In genomic region chr9:120027401-120028151, GRCm38 (mm10) we compare ENCODE assay signal across 8 mouse cellular contexts. TPM values are rescaled to one million over a fixed set of nuclear protein-coding genes. Genes with fewer than 3 reads are reported as not detected.
DNase-seq lines count a peak whose midpoint lies in the region; ATAC-seq lines count a peak whose summit lies in the region.

No protein-coding gene starts in this region.

- no peaks in the 10 kb centered on the region for H3K36me3 ChIP-seq in midbrain, embryonic 11.5 days (ENCODE audit: control insufficient read depth, insufficient read depth, low read length)
- no peaks in the 10 kb centered on the region for H3K36me3 ChIP-seq in midbrain, embryonic 15.5 days (replicated peaks)
- H3K36me3 ChIP-seq in heart, embryonic 10.5 days: no peaks in the 10 kb centered on the region

- no peaks in the 10 kb centered on the region for H3K27me3 ChIP-seq in midbrain, embryonic 11.5 days (ENCODE audit: control insufficient read depth, insufficient read depth, low read length)
- H3K27me3 ChIP-seq in midbrain, embryonic 15.5 days (replicated peaks): no peaks in the 10 kb centered on the region
- no peaks in the 10 kb centered on the region for H3K27me3 ChIP-seq in heart, embryonic 10.5 days (ENCODE audit: insufficient read depth, poor library complexity, severe bottlenecking)

- no peak overlapping the region for H3K4me3 ChIP-seq in midbrain, embryonic 11.5 days (ENCODE audit: low read depth, low read length)
- no peak overlapping the region for H3K4me3 ChIP-seq in midbrain, embryonic 15.5 days
- H3K4me3 ChIP-seq in heart, embryonic 10.5 days: peak overlapping the region; percentile 15

- H3K9me3 ChIP-seq in midbrain, embryonic 11.5 days (ENCODE audit: control insufficient read depth, low read length): no peaks in the 10 kb centered on the region
- no peaks in the 10 kb centered on the region for H3K9me3 ChIP-seq in midbrain, embryonic 15.5 days
- H3K9me3 ChIP-seq in heart, embryonic 10.5 days: no peaks in the 10 kb centered on the region

- no peaks in the 10 kb centered on the region for H3K4me1 ChIP-seq in midbrain, embryonic 11.5 days (ENCODE audit: control insufficient read depth, insufficient read depth, low read length)
- no peaks in the 10 kb centered on the region for H3K4me1 ChIP-seq in midbrain, embryonic 15.5 days
- H3K4me1 ChIP-seq in heart, embryonic 10.5 days: peaks cover 46% of the 10 kb centered on the region

- WGBS in midbrain, embryonic 11.5 days: 34% methylated on average over 13 of the region's 14 CpGs
- 25% methylated on average over 14 of the region's 14 CpGs for WGBS in midbrain, embryonic 15.5 days
- WGBS in heart, embryonic 10.5 days: 23% methylated on average over 14 of the region's 14 CpGs

- H3K4me2 ChIP-seq in midbrain, embryonic 11.5 days: no peak overlapping the region
- no peak overlapping the region for H3K4me2 ChIP-seq in midbrain, embryonic 15.5 days

- no peak overlapping the region for H3K9ac ChIP-seq in midbrain, embryonic 11.5 days (ENCODE audit: low read length)
- H3K9ac ChIP-seq in midbrain, embryonic 15.5 days: no peak overlapping the region

- peak; percentile 93 for DNase-seq in midbrain, embryonic 11.5 days (ENCODE audit: low spot score, missing footprints)
- peak; percentile 78 for DNase-seq in adrenal gland, postnatal 10 days
- peak; percentile 61 for DNase-seq in embryo, embryonic 9.5 days (ENCODE audit: extremely low spot score)
- DNase-seq in heart, embryonic 10.5 days (ENCODE audit: low spot score): no peak
- peak; percentile 53 for DNase-seq in kidney, postnatal 10 days
- DNase-seq in mesoderm, embryonic 11.5 days (ENCODE audit: low read depth, low spot score): peak; percentile 77
- DNase-seq in urinary bladder, postnatal 4 days (ENCODE audit: low spot score in 2 of 2): no peak

- H3K27ac ChIP-seq in midbrain, embryonic 11.5 days (ENCODE audit: low read depth, low read length): no peak overlapping the region
- no peak overlapping the region for H3K27ac ChIP-seq in midbrain, embryonic 15.5 days
- H3K27ac ChIP-seq in heart, embryonic 10.5 days: peak overlapping the region; percentile 85

- peak; percentile 52; the same call in 1 of the 2 replicates for ATAC-seq in midbrain, embryonic 11.5 days (ENCODE audit: low FRiP score)
- no peak for ATAC-seq in midbrain, embryonic 15.5 days (replicated peaks)

RNA-seq across cellular contexts. Expression of gene Xirp1, which starts 4.2 kb away (rescaled TPM):
- polyA plus RNA-seq in midbrain, embryonic 11.5 days (2014; fragmentation: Nextera tagmentation; extraction: Ambion mirVana): not detected in 2 replicates
- polyA plus RNA-seq in midbrain, embryonic 15.5 days (2015; fragmentation: Nextera tagmentation; extraction: Ambion mirVana): 0.03 TPM in 1 of 2 replicates, not detected in the other
- total RNA-seq in adrenal gland, postnatal 10 days (2021): 1 to 10 TPM; 3.1 to 7.4 TPM
- 41.1 and 90.1 TPM in 2 replicates for polyA plus RNA-seq in heart, embryonic 10.5 days (2016; fragmentation: Nextera tagmentation; extraction: Ambion mirVana)

RNA-seq across cellular contexts. Expression of gene Cx3cr1, which starts 42.1 kb away (rescaled TPM):
- 2.9 and 4.3 TPM in 2 replicates for polyA plus RNA-seq in midbrain, embryonic 11.5 days (2014; fragmentation: Nextera tagmentation; extraction: Ambion mirVana)
- 8.0 and 8.1 TPM in 2 replicates for polyA plus RNA-seq in midbrain, embryonic 15.5 days (2015; fragmentation: Nextera tagmentation; extraction: Ambion mirVana)
- total RNA-seq in adrenal gland, postnatal 10 days (2021): 1 to 10 TPM; 2.4 to 3.8 TPM
- polyA plus RNA-seq in heart, embryonic 10.5 days (2016; fragmentation: Nextera tagmentation; extraction: Ambion mirVana): 1.1 and 4.1 TPM in 2 replicates

RNA-seq across cellular contexts. Expression of gene Csrnp1, which starts 43.1 kb away (rescaled TPM):
- 0.34 and 0.67 TPM in 2 replicates for polyA plus RNA-seq in midbrain, embryonic 11.5 days (2014; fragmentation: Nextera tagmentation; extraction: Ambion mirVana)
- polyA plus RNA-seq in midbrain, embryonic 15.5 days (2015; fragmentation: Nextera tagmentation; extraction: Ambion mirVana): 1.4 and 1.5 TPM in 2 replicates
- total RNA-seq in adrenal gland, postnatal 10 days (2021): 10 to 100 TPM; 11.9 to 24.0 TPM
- polyA plus RNA-seq in heart, embryonic 10.5 days (2016; fragmentation: Nextera tagmentation; extraction: Ambion mirVana): 7.5 and 8.0 TPM in 2 replicates

Comparison
In these comparisons a context has a peak if more than half of its experiments do, and no peak if none do; other contexts are left out.
1. DNase-seq: peak in midbrain, embryonic 11.5 days (single experiment), adrenal gland, postnatal 10 days (single experiment), embryo, embryonic 9.5 days (single experiment), kidney, postnatal 10 days (single experiment) and mesoderm, embryonic 11.5 days (single experiment); none in heart, embryonic 10.5 days (single experiment) and urinary bladder, postnatal 4 days (0 of 2).
2. RNA of gene Xirp1, which starts 4.2 kb away (polyA plus RNA-seq): 41.1 to 90.1 TPM in heart, embryonic 10.5 days; not detected in midbrain, embryonic 11.5 days and 0.03 TPM in midbrain, embryonic 15.5 days; every median in the first group is over 10 times any median in the second.